Mouse (Mus musculus) liver, embryonic 12.5 days (tissue): Measurements from ENCODE around the gene Frmd8. TPM values are rescaled to one million over a fixed set of nuclear protein-coding genes. Genes with fewer than 3 reads are reported as not detected.
A peak's percentile ranks its signal among the peaks of the same experiment; 100 is the strongest.

Experiments
- ATAC-seq: fragments of 200-750 bp; cut with Nextera tagmentation; 2 replicates; pipeline ENCODE4 v1.8.0; 2017; ENCODE audit warnings: moderate number of reproducible peaks, mild to moderate bottlenecking, moderate library complexity
- H3K27ac ChIP-seq: fragments of 300-500 bp; sonication (generic); 2 replicates; pipeline ENCODE4 v1.5.1; 2016; ENCODE audit warnings: mild to moderate bottlenecking
- H3K27me3 ChIP-seq: fragments of 300-500 bp; sonication (generic); replicated peaks from 2 replicates; pipeline ENCODE4 v1.6.1; 2016; ENCODE audit warnings: mild to moderate bottlenecking, moderate library complexity
- H3K36me3 ChIP-seq: fragments of 300-500 bp; sonication (generic); 2 replicates; pipeline ENCODE4 v1.6.1; 2016; ENCODE audit warnings: mild to moderate bottlenecking, moderate library complexity
- H3K4me1 ChIP-seq: fragments of 300-500 bp; sonication (generic); 2 replicates; pipeline ENCODE4 v1.6.1; 2016
- H3K4me2 ChIP-seq: fragments of 300-500 bp; sonication (generic); 2 replicates; pipeline ENCODE4 v1.6.1; 2016; ENCODE audit warnings: mild to moderate bottlenecking, moderate library complexity
- H3K4me3 ChIP-seq: fragments of 300-500 bp; sonication (generic); 2 replicates; pipeline ENCODE4 v1.5.1; 2016; ENCODE audit warnings: mild to moderate bottlenecking, moderate library complexity
- H3K9ac ChIP-seq: fragments of 300-500 bp; sonication (generic); 2 replicates; pipeline ENCODE4 v1.6.1; 2016; ENCODE audit warnings: mild to moderate bottlenecking, moderate library complexity
- H3K9me3 ChIP-seq: fragments of 300-500 bp; sonication (generic); replicated peaks from 2 replicates; pipeline ENCODE4 v1.6.1; 2016; ENCODE audit warnings: mild to moderate bottlenecking, moderate library complexity
- WGBS: fragments of 180-500 bp; shearing (Covaris S2); methylation state at CpG from one replicate; pipeline ENCODE4 v1.1.7; 2016; ENCODE audit not compliant: insufficient replicate concordance; 5-methylcytosine and 5-hydroxymethylcytosine counted together
- polyA plus RNA-seq: library from polyadenylated mRNA; unstranded; fragments of >200 nt; fragmentation: Nextera tagmentation; extraction: Ambion mirVana; gene quantifications from 2 replicates; pipeline ENCODE4 v1.2.1, GENCODE M21; 2016

Gene Frmd8
- polyA plus RNA-seq, 1 experiment from 2014 or later: 22.1 TPM

DNA sequence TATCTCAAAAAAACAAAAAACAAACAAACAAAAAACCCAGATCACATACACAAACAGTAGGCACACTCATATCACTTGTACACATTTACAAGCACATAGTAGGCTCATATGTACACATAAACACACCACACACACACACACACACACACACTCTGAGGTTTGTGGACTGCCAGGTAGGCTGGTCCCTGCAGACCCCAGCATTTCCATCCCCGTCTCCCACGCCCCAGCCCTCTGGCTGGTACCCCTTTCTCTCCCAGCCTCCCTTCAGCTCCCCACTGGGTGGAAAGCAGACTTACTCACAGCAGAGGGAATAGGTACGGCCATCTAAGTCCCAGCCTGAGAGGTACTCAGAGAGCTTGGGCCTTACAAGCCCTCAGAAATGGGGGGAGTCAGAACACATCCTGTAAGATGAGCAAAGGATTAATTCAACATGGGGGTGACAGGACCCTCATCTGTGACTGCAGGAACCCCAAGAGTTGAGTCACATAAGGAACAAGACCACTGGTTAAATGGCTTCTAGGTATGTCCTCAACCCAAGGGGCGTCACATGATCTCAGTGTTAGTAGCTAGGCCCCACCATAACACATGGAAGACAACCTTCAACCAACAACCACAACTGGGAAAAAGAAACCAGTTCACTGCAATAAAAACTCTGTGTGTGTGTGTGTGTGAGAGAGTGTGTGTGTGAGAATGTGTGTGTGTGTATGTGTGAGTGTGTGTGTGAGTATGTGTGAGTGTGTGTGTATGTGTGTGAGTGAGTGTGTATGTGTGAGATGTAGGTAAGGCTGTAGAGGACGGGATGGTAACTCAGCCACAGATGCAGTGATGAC is 49.0 kb downstream of the Frmd8 start:
- WGBS: 79% methylated on average over 5 of the region's 5 CpGs
- Histone ChIP-seq H3K27me3 (no peaks in the 10 kb centered on the region), H3K9ac (no peak overlapping the region), H3K36me3 (peaks cover 4% of the 10 kb centered on the region), H3K4me1 (peaks cover 44% of the 10 kb centered on the region), H3K4me3 (no peak overlapping the region), H3K4me2 (no peak overlapping the region), H3K9me3 (no peaks in the 10 kb centered on the region), H3K27ac (no peak overlapping the region; the same call in 1 of the 2 replicates)
- no peak for ATAC-seq

DNA sequence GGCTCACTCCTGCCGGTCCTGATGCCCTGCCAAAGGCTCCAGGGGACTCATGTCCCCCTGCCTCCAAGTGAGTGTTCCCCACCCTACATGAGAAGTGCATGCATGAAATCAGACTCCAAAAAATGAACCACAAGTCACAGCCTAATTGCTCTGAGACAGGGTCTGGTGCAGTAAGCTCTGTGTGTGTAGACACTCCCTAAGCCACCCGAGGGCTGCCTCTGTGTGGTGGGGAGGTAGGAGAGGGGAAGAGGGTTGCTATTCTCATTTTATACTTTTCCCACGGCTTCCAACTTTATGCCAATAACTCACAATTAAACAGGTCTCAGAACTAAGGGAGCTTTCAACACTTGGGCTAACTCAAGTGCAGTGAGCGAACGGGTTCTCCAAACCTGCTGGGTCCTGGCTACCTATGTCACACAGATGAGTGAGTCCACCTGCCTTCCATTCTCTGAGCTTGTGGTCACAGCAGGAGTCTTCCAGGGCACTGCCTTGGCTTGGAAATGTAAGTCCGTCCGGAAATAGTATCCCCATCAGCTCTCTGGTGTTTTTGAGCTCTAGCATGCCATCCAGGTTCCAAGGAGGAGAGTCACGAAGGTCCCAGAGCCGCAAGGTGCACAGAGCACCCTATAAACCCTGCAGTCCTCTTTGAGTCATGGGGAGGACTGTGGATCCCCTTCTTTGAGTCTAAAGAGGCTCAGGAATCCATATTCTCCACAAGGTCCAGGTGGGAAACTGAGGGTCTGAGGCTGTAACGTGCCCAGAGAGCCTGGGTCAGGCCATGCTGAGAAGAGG is 50.1 kb downstream of the Frmd8 start:
- Histone ChIP-seq H3K9ac (no peak overlapping the region), H3K27me3 (no peaks in the 10 kb centered on the region), H3K27ac (0 out of 2 replicates have a peak overlapping the region, but pooled peaks have one; percentile 7), H3K4me2 (no peak overlapping the region), H3K4me3 (no peak overlapping the region), H3K36me3 (peaks cover 4% of the 10 kb centered on the region), H3K4me1 (peaks cover 49% of the 10 kb centered on the region), H3K9me3 (no peaks in the 10 kb centered on the region)
- no peak for ATAC-seq
- WGBS: 79% methylated on average over 10 of the region's 10 CpGs

DNA sequence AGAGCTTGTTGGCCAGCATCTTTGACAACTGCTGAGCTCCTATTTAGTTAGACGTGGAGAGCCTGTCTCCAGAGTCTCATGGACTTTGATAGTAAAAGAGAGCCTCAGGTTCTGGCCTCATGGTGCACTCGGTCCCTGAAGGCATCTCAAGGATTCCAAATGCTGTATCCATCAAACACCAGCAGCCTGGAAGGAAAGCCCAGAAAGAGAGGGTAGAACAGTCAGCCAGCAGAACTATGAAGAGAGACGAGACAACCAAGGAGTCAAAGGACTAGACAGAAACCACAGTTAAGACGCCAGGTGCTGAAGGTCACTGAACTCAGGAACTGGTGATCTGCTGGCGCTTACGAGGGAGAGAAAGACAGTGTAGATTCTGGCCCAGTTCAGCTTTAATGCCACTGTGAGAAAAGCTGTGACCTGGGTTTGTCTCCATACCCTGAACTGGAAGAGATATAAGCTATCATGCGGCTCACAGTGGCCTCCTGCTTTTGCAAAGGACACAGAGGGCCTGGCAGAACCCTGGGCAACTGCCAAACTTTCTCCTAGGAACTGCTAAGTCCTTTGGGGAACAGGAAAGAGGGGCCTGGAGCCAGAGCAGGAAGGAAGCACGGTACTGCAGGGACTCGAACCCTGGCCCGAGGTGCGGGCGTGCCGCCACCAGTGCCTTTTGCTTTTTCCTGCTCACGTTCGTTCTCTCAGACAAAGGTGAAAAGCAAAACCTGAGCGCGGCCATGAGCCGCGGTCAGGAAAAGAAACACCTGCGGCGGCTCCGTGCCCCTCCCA is 50.8 kb downstream of the Frmd8 start:
- no peak for ATAC-seq
- peak overlapping the region; percentile 73 for H3K27ac ChIP-seq
- 69% methylated on average over 22 of the region's 22 CpGs for WGBS

DNA sequence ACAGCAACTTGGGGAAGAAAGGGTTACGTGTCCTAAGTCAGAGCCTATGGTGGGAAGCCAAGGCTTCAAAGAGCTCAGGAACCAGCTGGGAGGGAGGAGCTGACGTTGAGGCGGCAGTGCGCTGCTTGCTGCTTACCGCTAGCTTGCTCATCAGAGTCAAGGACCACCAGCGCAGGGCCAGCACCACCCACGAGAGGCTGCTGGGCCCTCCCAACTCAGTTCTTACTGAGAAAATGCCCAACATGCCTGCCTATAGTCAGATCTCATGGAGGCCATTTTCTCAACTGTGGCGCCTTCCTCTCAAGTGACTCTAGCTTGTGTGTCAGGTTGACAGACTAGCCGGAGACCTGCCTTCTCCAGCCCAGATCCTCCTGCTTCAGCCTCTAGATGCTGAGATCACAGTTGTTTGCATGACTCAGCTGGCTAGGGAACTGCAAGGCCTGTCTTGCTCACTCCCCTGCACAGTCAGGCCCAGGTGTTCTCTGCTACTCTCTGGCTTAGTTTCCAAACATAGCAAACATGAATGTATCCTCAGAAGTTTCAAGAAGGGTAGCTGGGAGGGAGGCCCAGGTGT is 51.7 kb downstream of the Frmd8 start:
- peak overlapping the region; percentile 20 for H3K4me2 ChIP-seq
- H3K4me1 ChIP-seq: peaks cover 60% of the 10 kb centered on the region
- H3K36me3 ChIP-seq: peaks cover 4% of the 10 kb centered on the region
- ATAC-seq: peak; percentile 75
- H3K27ac ChIP-seq: peak overlapping the region; percentile 73
- H3K9ac ChIP-seq: 0 out of 2 replicates have a peak overlapping the region, but pooled peaks have one; percentile 32
- no peaks in the 10 kb centered on the region for H3K9me3 ChIP-seq
- WGBS: 35% methylated on average over 9 of the region's 9 CpGs
- no peak overlapping the region for H3K4me3 ChIP-seq
- H3K27me3 ChIP-seq: no peaks in the 10 kb centered on the region

More for the DNA sequence above, 50.8 kb downstream of the Frmd8 start:
- H3K36me3 ChIP-seq: peaks cover 4% of the 10 kb centered on the region
- peaks cover 54% of the 10 kb centered on the region for H3K4me1 ChIP-seq
- peak overlapping the region; percentile 8; the same call in 1 of the 2 replicates for H3K9ac ChIP-seq
- no peaks in the 10 kb centered on the region for H3K27me3 ChIP-seq
- no peak overlapping the region for H3K4me2 ChIP-seq
- H3K9me3 ChIP-seq: no peaks in the 10 kb centered on the region
- H3K4me3 ChIP-seq: no peak overlapping the region

DNA sequence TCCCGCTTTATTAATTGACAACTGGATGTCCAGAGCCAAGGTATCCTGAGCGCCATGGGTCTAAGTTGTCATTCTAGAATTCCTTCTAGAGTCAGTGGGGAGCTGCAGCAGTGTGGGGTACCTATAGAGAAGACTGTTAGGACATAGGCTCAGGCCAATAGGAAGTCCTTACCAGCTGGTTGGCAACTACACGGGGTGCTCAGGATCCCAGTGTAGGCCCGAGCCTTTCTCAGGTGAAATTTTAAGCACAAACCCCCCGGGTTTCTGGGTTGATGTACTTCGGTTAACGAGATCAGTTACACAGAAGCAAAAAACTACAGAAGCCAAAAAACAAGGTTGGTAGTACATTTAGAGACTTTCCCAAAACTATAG is 52.3 kb downstream of the Frmd8 start:
- Histone ChIP-seq H3K4me2 (no peak overlapping the region), H3K4me3 (no peak overlapping the region), H3K4me1 (peaks cover 65% of the 10 kb centered on the region), H3K36me3 (peaks cover 4% of the 10 kb centered on the region), H3K9me3 (no peaks in the 10 kb centered on the region), H3K27me3 (no peaks in the 10 kb centered on the region), H3K9ac (0 out of 2 replicates have a peak overlapping the region, but pooled peaks have one; percentile 32), H3K27ac (peak overlapping the region; percentile 24)
- 70% methylated on average over 7 of the region's 7 CpGs for WGBS
- ATAC-seq: no peak

GRCm38 (mm10) chr19:5822174-5822833 is 52.8 kb downstream of the Frmd8 start:
- Histone ChIP-seq H3K4me3 (no peak overlapping the region), H3K36me3 (peaks cover 4% of the 10 kb centered on the region), H3K4me1 (peaks cover 67% of the 10 kb centered on the region), H3K9ac (0 out of 2 replicates have a peak overlapping the region, but pooled peaks have one; percentile 7), H3K27me3 (no peaks in the 10 kb centered on the region), H3K4me2 (no peak overlapping the region), H3K9me3 (no peaks in the 10 kb centered on the region), H3K27ac (peak overlapping the region; percentile 24; the same call in 1 of the 2 replicates)
- no peak for ATAC-seq
- WGBS: 67% methylated on average over 12 of the region's 12 CpGs

DNA sequence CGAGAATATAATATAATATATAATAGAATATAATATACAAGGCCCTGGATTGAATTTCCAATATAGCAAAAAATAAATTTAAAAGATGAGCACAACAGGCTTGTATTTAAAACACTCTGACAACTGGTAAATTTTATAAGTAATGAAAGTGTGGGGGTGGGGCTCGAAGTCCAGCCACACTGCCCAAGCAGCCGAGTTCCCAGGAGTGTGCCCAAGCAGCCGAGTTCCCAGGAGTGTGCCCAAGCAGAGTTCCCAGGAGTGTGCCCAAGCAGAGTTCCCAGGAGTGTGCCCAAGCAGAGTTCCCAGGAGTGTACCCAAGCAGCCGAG is 53.3 kb downstream of the Frmd8 start:
- no peak overlapping the region for H3K4me2 ChIP-seq

GRCm38 (mm10) chr19:5819549-5819948 is 55.5 kb downstream of the Frmd8 start:
- Histone ChIP-seq H3K4me2 (no peak overlapping the region), H3K4me3 (no peak overlapping the region), H3K27ac (peak overlapping the region; percentile 86), H3K4me1 (peaks cover 84% of the 10 kb centered on the region), H3K9me3 (no peaks in the 10 kb centered on the region), H3K9ac (peak overlapping the region; percentile 13; the same call in 1 of the 2 replicates), H3K27me3 (no peaks in the 10 kb centered on the region), H3K36me3 (no peaks in the 10 kb centered on the region; the same call in 1 of the 2 replicates)
- 40% methylated on average over 12 of the region's 12 CpGs for WGBS
- no peak for ATAC-seq

More for the DNA sequence above, 53.3 kb downstream of the Frmd8 start:
- Histone ChIP-seq H3K27me3 (no peaks in the 10 kb centered on the region), H3K9ac (no peak overlapping the region), H3K36me3 (peaks cover 4% of the 10 kb centered on the region), H3K4me3 (no peak overlapping the region), H3K27ac (no peak overlapping the region), H3K9me3 (no peaks in the 10 kb centered on the region), H3K4me1 (peaks cover 72% of the 10 kb centered on the region)
- ATAC-seq: no peak
- 76% methylated on average over 5 of the region's 5 CpGs for WGBS

DNA sequence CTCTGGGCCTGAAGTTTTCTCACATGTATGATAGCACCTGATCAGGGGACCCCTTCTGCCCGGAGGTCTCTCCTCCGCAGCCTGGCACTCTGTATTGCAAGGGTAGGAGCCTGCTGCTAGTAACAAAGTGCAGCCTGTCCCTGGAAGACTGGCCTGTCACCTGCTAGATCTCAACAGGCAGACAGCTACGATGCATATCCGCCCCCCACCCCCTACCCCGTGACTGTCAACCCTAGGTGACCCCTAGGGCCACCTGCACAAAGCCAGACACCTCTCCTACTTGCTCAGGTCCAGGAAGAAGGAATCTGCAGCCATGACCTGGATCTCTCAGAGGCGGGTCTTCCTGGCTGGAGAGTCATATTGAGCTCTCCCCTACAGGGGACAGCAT is 56.5 kb downstream of the Frmd8 start:
- peaks cover 74% of the 10 kb centered on the region for H3K4me1 ChIP-seq

DNA sequence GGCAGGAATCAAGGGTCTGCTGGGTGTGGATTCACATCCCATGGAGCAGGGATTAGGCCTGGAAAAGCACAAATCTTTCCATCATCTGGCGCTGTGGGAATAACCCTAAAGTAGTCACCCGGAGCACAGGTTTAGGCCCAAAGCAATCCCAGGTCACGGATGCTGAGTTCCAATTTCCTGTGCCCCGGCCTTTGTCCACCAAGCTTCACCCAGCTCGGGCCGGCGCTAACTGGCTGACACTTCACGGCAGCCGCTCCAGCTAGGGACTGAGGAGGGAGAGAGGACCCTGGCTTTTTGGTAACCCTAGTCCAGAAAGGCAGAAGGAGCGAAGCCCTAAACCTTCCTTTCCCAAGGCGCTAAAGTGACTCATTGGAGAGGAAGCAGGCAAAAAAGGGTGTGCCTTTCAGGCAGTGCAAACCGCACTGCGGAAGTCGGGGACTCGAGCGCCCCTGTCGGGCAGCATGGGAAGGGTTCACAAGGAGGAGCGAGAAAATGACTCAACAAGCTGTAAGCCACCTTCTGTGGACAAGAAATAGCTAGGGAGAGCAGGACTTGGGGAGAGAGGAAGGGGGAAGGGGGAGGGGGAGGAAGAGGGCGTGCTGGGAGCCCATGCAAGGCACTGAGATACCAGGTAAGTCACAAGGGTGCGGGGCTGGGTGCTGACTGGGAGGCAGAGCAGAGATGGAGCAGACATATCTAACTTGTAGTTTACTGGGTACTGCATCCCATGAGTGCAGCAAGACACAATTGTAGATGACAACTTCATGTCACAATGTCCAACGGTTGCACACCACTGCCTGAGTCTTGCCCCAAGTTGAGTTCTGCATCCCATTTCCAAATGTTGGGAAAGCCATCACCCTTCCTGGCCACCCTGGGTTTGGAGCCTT is 57.1 kb downstream of the Frmd8 start:
- peak overlapping the region; percentile 42 for H3K4me3 ChIP-seq
- peak overlapping the region; percentile 72 for H3K4me2 ChIP-seq
- no peaks in the 10 kb centered on the region for H3K9me3 ChIP-seq
- H3K36me3 ChIP-seq: no peaks in the 10 kb centered on the region
- peak overlapping the region; percentile 86 for H3K27ac ChIP-seq
- H3K4me1 ChIP-seq: peaks cover 69% of the 10 kb centered on the region
- WGBS: 12% methylated on average over 21 of the region's 21 CpGs
- no peaks in the 10 kb centered on the region for H3K27me3 ChIP-seq
- H3K9ac ChIP-seq: peak overlapping the region; percentile 73
- peak; percentile 80 for ATAC-seq

More for the DNA sequence above, 56.5 kb downstream of the Frmd8 start:
- H3K27ac ChIP-seq: peak overlapping the region; percentile 86
- H3K36me3 ChIP-seq: no peaks in the 10 kb centered on the region
- no peak overlapping the region for H3K4me3 ChIP-seq
- no peaks in the 10 kb centered on the region for H3K27me3 ChIP-seq
- 68% methylated on average over 6 of the region's 6 CpGs for WGBS
- no peak for ATAC-seq
- peak overlapping the region; percentile 73 for H3K9ac ChIP-seq
- no peaks in the 10 kb centered on the region for H3K9me3 ChIP-seq
- H3K4me2 ChIP-seq: peak overlapping the region; percentile 72; the same call in 1 of the 2 replicates
